Mouse (Mus musculus) embryo, embryonic 11.5 days (tissue): ENCODE results near the gene Ctnnd1.
"Not testable (repeated sequence)": the region's sequence is repeated elsewhere in the genome, so short reads cannot be mapped to it uniquely, and the experiment has no call there.

Experiments used
- DNase-seq: peaks from one replicate; pipeline ENCODE4 v3.0.0-alpha.2; 2012; ENCODE audit warnings: low read depth, low spot score

The Ctnnd1 gene

DNA sequence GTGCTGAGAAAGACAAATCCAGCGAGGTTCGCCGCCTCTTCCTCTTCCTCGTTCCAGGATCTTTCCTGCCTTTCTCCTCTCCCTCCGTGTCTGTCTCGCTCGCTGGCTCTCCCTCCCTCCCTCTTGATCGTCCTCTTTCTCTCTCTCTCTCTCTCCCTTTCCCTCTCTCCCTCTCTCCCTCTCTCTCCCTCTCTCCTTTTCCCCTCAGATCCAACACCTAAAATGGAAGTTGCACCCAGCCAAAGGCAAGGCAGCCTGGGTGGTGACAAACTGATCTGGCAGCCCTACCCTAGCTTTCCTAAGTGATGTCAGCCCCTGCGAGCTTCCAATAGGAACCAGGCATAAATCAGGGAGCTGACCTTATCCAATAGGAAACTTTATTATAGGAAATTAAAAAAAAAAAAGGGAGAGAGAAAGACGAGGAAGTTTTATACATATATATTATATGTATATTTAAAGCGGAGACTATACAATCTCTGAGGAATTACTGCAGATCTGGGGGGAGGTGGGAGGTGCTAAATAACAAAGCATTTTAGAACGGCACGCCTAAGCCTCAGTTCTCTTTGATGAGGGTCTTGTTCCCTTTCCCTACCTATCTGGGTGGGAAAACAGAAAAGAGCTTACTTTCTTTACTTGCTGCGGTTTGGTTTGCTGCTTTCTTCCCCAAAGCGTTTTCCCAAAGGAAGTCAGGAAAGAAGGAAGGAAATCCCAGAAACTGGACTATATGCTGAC lies at the start of gene Ctnnd1:
Ctnnd1 (minus strand) TSS at position 302 of the 732 bp plus-strand sequence.
- peak; percentile 82 for DNase-seq

DNA sequence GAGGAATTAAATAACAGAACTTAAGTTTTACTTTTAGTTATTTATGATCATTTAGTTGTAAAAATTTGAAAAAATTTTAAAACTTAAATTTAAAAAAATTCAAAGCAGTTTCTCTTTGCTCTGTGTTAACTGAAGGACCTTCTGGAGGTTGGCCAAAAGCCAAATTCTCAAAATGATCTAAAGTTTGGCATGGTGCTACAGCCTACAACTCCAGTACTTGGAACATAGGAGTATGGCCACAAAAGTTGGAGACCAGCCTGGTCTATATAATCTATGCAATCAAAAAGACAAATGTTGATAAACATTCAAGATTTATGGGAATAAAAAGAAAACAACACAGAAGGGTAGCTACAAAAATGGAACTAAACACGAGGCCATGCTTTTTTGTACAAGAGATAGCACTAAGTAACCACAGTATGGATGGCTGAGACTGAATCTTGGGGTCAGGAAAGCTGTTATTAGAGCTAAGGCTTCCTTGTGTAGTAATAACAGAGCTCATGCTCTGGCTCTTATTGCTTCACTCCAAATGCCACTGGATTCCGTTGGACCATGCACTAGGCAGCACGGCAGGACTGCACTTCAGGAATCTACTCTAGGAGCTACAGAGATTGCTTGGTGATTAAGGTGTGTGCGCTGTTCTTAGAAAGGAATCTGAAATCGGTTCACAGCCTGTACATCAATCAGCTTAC lies 44.6 kb upstream of the Ctnnd1 start:
- no peak for DNase-seq

DNA sequence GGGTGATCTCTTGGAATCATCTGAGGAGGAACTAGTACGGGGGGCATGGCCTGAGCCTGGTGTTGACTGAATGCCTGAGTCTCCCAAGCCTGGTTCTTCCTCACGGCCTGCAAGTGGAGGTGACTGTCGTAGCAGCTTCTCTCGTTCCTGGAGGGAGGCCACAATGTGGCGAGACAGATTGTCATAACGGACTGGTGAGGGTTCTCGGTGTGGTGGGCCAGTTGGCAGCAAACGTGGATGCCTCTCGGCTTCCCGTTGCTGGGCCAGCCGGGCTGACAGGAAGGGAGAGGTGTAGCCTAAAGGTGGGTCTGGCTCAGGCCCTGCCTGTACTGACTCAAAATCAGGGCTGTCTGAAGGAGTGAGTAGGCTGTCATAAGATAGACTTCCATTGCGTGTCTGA lies 39.5 kb upstream of the Ctnnd1 start:
- no peak for DNase-seq

DNA sequence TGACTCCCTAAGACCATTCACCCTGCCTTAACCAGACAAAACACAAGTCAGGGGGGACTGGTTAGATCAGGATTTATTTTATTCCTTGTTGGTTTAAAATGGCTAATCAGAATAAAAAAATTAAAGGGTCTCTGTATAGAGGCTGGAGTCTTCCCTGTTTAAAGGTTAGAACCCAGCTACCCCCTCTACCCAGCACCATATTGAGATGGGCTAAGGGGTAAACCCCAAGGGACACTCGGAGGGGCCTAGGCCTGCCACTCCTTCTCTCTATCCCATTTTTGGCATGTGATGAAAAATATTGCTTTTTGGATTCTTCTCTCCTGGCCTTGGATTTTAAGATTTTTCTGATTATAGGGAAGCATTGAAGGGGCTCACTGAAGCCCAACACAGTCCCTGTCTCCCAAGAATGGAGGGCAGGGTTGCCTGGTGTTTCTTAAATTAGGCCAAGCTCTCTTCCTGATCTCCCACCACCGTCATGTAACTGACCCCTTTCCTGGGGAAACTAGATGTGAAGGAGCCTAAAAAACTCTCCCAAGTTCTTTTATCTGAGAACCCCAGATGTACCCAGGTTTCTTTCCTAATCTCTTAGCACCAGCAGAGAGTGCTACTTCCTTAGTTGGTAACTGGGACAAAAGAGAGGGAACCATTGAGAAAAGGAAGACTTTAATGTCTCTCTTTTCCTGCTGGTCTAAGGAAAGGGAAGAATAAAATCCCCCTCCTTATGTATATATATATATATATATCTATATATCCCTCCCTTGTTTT lies 37.7 kb upstream of the Ctnnd1 start:
- no peak for DNase-seq

DNA sequence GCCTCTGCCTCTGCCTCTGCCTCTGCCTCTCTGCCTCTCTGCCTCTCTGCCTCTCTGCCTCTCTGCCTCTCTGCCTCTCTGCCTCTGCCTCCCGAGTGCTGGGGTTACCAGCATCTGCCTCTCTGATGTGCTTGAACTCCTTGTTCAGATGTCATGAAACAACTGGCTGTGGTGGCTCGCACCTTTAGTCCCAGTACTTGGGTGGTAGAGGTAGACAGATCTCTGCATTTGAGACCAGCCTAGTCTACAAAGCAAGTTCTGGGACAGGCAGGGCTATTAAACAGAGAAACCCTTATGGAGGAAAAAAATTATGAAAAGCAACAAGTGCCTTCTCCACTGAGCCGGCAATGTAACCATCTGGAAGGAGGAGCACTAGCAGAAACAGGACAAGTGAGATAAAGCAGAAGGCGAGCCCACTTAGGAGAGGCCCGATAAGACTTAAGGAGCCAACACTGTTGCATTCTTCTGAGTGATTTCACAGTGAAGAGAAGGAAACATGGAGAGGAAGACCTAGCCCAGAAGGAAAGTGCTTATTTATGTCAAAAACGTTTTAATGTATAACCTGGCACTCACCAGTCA lies 32.1 kb upstream of the Ctnnd1 start:
- DNase-seq, result no peak

DNA sequence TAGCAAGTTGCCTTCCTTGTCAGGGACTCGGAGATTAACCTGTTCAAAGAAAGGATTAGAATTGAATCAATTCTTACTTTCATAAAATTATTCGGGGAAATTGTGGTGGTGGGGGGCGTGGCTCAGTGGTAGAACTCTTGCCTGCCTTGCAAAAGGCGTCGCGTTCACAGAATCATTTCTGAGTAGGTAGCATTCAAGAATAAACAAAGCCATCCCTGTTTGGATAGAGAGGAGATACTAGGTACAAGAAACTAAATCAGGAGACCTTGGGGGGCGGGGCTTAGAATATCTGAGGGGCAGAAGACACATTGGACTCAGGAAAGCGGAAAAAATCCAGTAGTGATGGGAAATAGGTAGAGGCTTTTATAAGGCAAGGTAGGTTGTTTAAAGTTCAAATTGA lies 28.5 kb upstream of the Ctnnd1 start, which contains the start of gene Tmx2:
Tmx2 (minus strand) TSS at position 125 of the 400 bp plus-strand sequence.
- no peak for DNase-seq

DNA sequence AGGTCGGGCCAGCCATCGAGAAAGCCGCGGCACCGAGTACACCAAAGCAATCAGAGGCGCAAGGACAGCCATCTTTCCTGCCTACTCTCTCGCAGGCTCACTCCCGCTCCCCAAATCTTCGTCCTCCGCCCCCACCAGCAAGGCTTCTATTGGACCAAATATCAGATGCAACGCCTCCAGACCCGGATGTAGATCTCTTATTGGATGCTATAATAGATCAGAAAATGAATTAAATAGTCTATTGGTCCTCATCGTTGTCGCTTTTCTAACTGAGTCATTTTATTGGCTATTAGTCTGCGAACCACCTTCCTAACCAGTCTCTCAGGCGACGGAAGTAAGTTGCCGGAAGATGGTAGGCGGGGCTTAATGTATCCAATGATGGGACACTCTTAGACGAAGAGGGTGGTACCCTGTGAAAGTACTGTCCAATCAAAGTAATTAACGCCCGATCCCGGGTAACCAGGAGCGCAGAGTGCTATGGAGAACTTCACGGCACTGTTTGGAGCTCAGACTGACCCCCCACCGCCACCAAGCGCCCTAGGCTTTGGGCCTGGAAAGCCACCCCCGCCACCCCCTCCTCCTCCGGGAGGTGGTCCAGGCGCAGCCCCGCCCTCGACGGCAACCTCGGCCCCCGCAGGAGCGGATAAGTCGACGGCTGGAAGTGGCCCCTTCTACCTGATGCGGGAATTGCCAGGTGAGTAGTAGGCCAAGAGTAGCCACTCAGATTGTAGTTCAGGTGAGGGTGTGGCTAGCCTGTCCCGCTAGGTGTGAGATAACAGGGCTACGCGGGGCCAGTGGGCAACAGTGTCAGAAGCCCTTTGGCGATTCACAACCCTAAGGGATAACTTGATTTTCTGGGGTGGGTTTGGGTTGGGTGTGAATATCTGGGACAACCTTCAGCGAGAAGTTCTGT lies 27.7 kb upstream of the Ctnnd1 start, which contains the start of the genes Gm28635 and Med19:
Gm28635 (minus strand) TSS at position 74 of the 913 bp plus-strand sequence.
Med19 (plus strand) TSS at position 435 of the 913 bp plus-strand sequence.
- DNase-seq, result peak; percentile 97

DNA sequence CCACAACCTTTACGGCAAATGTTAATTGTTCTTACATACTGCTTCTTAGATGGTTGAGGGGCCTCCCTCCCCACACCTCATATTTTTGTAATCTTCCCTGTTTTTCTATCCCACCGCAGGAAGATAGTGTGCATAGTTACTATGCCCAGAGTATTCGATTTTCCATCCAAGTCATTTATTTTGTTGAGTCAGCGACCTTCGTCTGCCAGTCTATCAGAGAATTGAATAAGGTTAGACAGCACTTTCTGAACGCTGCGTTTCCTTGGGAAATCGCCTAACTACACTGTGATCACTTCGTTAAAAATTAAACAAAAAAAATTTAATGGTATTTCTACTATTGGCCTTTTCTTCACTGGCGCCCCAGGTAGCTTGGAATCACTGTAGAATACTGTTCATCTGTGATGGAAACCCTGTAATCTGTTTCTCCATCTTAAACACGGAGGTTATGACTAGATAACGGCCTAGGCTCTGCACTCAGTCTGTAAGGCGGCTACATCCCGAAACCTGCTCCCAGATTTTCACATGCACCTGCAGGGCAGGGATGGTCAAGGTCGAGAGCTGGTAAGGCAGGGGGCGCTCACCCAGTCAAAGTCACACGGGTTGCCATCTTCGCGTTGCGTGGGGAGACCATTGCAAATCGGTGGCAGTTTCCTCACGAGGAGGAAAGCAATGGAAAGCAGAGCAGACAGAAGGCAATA lies 26.9 kb upstream of the Ctnnd1 start:
- DNase-seq, result no peak

DNA sequence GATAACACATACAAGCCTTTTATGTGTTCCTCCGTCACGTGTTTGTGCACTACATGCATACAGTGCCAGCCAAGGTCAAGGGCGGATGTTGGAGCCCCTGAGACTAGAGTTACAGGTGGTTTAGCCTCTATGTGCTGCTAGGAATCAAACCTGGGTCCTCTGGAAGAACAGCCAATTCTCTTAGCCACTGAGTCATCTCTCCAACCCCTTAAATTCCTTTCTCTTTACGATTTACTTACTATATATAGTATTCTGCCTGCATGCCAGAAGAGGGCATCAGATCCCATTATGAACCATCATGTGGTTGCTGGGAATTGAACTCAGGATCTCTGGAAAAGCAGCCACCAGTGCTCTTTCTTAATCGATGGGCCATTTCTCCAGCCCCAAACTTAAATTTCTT lies 21.0 kb upstream of the Ctnnd1 start:
- DNase-seq, result not testable (repeated sequence)

DNA sequence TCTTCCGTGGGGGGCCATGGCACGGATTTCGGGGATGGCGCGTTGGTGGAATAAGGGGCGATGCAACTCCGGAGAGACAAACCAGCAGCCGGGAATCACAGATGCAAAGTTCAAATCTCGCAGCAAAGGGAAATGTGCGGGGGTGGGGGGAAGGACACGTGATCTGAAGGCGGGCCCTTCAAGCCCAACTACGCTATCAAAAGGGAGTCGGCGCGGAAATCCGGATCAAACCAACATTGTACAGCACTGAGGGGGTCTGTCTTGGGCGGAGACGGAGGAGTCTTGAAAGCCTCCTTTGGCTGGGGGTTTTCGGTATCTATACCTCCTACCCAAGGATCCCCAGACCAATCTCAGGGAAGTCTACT lies 20.0 kb upstream of the Ctnnd1 start, which contains the start of gene Selenoh:
Selenoh (minus strand) TSS at position 202 of the 365 bp plus-strand sequence.
- DNase-seq, result peak; percentile 92

DNA sequence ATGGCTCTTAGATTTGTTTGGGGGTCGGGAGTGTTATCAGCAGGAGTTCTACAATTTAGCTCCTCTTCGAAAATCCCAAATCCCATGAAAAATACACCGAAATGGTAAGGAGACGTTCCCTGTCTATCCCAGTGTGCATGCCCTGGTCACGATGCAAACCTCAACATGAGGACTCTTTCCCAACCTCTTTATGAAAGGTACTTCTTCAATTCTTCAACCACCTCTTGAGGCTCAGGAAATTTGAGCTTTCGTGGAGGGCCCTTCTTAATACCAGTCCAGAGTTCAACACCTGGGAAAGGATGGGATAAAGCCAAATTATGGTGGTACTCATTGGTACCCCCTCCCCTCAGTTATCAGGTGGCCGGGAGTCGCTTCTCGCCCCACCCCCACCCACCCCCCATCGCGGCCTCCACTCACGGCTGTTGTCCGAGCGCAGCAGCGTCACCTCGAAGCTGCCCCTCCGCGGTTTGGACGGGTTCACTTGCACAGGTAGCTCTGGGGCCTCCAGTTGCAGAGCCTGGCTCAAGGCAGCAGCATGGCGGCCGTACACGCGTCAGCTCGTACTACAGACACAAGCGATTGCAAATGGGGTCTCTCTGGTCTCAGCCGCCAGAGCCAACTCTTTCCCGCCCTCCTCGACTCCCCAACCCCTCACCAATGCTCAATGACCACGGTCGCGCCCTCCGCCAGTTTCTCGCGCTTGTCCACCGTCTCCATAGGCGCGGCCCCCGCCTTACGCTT lies 19.4 kb upstream of the Ctnnd1 start:
- DNase-seq, result peak; percentile 23

DNA sequence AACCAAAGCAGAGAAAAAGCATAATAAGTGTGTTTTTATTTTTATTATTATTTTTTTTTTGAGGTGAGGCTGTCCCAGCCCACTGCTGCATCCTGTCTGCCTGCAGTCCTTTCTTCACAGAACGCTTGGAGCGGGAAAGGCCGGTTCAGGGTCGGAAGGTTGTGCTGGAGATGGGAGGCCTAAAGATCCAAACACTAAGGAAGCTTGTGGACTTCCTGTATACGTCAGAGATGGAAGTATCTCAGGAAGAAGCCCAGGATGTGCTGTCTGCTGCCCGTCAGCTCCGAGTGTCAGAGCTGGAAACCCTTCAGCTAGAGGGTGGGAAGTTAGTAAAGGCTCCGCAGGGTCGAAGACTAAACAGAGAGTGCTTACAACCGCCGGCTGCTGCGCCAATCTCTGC lies 15.5 kb upstream of the Ctnnd1 start:
- no peak for DNase-seq

DNA sequence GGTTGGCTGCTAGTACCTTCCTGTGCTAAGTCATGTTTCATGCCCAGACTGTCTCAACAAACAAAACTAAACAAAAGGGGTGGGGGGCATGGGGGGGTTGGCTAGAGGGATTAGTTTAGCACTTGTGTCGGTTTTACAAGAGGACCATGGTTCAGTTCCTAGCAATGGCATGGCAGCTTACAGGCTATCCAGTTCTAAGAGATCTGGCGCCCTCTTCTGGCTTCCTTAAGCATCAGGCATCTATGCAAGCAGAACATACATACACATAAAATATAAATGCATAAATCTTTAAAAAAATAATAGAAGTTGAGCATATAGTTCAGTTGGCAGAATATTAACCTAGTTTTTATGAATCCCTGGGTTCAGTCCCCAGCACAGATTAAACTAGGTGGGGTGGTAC lies 12.3 kb upstream of the Ctnnd1 start:
- DNase-seq, result no peak

DNA sequence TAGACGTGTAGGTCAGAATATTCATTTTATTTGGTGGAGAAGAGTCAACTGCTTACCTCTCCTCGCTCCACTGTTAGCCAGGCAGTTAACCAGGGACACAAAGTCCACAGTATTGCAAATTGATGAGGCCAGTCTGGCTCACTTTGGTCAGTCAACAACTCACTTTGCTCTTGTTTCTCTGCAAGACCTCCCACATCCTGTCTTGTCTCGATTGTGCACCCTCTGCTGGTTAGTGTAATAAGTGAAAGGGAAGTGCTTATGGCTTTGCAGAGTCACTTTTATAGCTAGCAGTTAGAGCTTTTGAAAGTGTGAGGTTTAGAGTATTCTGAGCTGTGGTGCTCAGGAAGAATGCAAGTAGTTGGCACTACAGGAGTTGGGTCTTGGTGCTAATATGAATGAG lies 9.7 kb upstream of the Ctnnd1 start:
- DNase-seq, result no peak

DNA sequence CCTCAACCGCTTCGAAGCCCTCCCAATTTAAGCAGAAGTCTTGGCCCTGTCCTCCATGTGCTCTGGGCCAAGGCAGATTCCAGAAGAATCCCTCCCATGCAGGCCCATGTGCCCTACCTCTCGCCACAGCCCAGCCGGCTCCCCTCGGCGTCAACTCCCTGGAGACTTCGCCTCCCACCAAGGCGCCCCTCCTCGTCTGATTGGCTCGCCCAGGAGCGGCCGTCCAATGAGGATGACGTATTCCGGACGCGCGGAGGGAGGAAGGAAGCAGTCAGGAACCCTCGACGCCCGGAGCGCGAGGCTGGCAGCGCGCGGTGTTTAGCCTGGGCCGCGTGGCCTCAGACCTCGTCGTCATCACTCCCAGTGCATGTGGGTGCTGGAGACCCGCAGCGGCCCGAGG lies 8.2 kb upstream of the Ctnnd1 start, which contains the start of gene Btbd18:
Btbd18 (plus strand) TSS at position 274 of the 400 bp plus-strand sequence.
- DNase-seq, result no peak

DNA sequence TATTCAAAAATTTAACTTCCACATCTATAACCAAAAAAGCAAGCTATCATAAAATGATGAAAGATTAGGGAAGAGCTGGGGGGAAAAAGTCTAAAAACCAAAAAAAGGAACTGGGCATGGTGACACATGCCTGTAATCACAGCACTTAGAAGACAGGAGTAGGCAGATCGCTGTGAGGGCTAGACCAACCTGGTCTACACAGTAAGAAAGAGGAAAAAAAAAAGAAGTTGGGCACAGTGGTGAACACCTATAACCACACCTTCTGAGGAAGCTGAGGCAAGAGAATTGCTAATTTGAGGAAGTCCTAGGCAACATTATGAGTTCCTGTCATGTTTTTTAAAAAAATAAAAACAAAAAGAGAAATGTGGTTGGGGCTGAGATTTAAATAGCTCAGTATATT lies 5.3 kb upstream of the Ctnnd1 start:
- DNase-seq, result no peak

DNA sequence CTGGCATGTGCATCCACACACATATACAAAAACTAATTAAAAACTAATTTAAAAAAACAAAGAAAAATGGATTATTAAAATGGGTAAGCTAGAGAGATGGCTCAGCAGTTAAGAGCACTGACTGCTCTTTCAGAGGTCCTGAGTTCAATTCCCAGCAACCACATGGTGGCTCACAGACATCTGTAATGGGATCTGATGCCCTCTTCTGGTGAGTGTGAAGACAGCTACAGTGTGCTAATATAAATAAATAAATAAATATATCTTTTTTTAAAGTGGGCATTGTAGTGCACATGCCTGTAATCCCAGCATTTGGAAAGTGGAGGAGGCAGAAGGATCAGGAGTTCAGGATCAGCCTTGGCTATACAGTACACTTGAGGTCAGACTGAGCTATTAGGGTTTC lies 2.8 kb upstream of the Ctnnd1 start:
- DNase-seq, result no peak

DNA sequence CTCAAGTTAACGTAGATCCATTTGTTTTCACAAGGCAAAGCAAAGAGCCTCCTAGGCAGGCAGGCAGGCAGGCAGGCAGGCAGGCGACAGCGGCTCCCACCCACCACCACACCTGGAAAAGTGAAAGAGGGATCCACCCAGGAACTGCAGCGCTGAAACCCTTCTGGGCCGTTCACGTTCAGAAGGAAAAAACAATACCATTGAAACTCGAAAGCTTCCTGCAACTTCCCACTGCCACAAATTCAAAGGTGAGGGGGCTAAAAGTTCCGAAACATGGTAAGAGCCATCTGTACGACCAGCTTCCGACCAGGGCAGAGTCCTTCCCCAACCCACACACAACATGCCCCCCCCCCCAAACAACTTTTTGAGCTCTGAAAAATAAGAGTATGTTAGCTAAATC lies 891 bp downstream of the Ctnnd1 start:
- DNase-seq, result no peak

DNA sequence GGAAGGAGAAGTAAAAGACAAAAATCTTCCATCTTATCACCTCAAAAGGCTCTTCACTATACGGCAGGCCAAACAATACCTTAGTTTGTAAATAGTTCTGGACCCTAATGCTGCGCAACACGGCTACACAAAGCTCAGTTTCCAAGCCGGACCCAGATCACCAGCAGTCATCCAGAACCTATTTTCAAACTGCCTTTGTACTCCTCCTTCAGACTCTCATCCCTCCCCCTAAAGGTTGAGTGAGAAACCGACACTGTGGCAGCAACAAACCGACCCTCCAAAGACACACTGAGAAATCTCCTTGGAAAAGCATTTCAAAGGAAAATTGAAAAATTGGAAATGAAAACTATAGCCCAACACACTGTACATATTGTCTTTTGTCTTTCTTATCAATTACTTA lies 2.2 kb downstream of the Ctnnd1 start:
- no peak for DNase-seq
